Mouse (Mus musculus) kidney, postnatal 0 days (tissue): Measurements from ENCODE around the gene Kif1b. TPM values are rescaled to one million over a fixed set of nuclear protein-coding genes. Genes with fewer than 3 reads are reported as not detected.
A peak's percentile ranks its signal among the peaks of the same experiment; 100 is the strongest.

Source experiments
- ATAC-seq: fragments of 200-750 bp; cut with Nextera tagmentation; replicated peaks from 2 replicates; pipeline ENCODE4 v1.8.0; 2017; ENCODE audit warnings: low read depth, moderate number of reproducible peaks, moderate TSS enrichment, moderate library complexity; ENCODE audit not compliant: low FRiP score
- DNase-seq: peaks from one replicate; pipeline ENCODE4 v3.0.0-alpha.2; 2016; ENCODE audit warnings: low spot score
- H3K27ac ChIP-seq: fragments of 300-500 bp; sonication (generic); 2 replicates; pipeline ENCODE4 v1.5.1; 2014; ENCODE audit warnings: mild to moderate bottlenecking
- H3K27me3 ChIP-seq: fragments of 300-500 bp; sonication (generic); 2 replicates; pipeline ENCODE4 v1.6.1; 2014; ENCODE audit warnings: low read length, mixed read lengths; ENCODE audit not compliant: insufficient read depth
- H3K36me3 ChIP-seq: fragments of 300-500 bp; sonication (generic); 2 replicates; pipeline ENCODE4 v1.6.1; 2014; ENCODE audit warnings: low read length, mixed read lengths; ENCODE audit not compliant: insufficient read depth
- H3K4me1 ChIP-seq: fragments of 300-500 bp; sonication (generic); replicated peaks from 2 replicates; pipeline ENCODE4 v1.6.1; 2014; ENCODE audit warnings: antibody characterized with exemption, low read length, mixed read lengths; ENCODE audit not compliant: insufficient read depth
- H3K4me2 ChIP-seq: fragments of 300-500 bp; sonication (generic); 2 replicates; pipeline ENCODE4 v1.6.1; 2014; ENCODE audit warnings: mild to moderate bottlenecking, low read length, moderate library complexity, mixed read lengths
- H3K4me3 ChIP-seq: fragments of 300-500 bp; sonication (generic); replicated peaks from 2 replicates; pipeline ENCODE4 v1.5.1; 2014; ENCODE audit warnings: low read depth, low read length
- H3K9ac ChIP-seq: fragments of 300-500 bp; sonication (generic); 2 replicates; pipeline ENCODE4 v1.6.1; 2014; ENCODE audit warnings: low read depth, low read length
- H3K9me3 ChIP-seq: fragments of 300-500 bp; sonication (generic); replicated peaks from 2 replicates; pipeline ENCODE4 v1.6.1; 2016; ENCODE audit warnings: low read length, inconsistent platforms, mixed read lengths
- CTCF ChIP-seq: IDR thresholded peaks from 2 replicates; pipeline ENCODE4 v1.5.1; 2016; ENCODE audit warnings: antibody characterized with exemption, low read depth, mild to moderate bottlenecking, moderate library complexity
- WGBS: fragments of 180-500 bp; shearing (Covaris S2); extraction: QIAGEN DNeasy Blood & Tissue Kit; methylation state at CpG from one replicate; pipeline ENCODE4 v1.1.7; 2014; 5-methylcytosine and 5-hydroxymethylcytosine counted together
- polyA plus RNA-seq: library from polyadenylated mRNA; unstranded; fragments of >200 nt; fragmentation: Nextera tagmentation; extraction: Ambion mirVana; gene quantifications from 2 replicates; pipeline ENCODE4 v1.2.1, GENCODE M21; 2015

The Kif1b gene
- polyA plus RNA-seq, 1 experiment from 2014 or later, result 19.9 TPM

DNA sequence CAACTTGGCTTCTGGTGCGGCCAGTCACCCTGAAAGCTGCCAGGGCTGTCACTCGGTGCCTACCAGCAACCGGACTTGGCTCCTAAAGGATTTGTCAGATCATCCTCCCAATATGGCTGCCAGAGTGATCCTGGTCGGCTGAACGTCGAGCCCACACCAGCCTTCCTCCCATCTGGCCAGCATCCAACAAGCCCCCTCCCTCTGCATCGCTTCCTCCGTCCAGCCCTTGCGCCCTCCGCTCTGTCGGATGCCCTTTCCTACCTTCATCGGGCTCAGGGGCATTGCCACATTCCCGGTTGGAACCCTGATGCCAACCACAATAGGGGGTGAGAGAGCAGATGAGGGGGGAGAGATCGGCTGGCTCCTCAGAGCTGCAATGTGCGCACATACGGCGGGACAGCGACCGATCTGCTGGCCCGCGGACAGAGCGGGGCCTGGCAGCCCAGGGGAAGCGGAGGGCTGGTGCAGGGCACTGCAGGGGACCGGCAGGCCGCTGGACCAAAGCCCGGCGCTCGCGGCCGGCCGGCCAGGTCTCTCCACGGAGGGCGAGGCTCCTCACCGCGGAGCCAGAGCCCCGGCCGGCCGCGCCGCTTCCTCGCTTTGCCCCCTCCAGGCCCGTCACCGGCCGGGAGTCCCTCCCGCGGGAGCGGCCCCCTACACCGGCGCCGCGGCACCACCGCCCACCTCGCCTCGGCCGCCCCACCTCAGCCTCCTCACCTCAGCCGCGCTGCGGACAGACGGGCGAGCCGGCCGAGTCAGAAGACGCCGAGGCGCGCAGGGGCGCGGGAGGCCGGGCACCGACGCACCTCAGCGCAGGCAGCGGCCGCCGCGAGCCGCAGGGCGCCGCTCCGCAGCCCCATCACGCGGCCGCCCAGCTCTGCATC, 539 bp downstream of the Kif1b start:
- ATAC-seq (peak; percentile 79), DNase-seq (peak; percentile 72)
- H3K36me3 ChIP-seq, result no peaks in the 10 kb centered on the region
- peak overlapping the region; percentile 82 for H3K4me2 ChIP-seq
- H3K27ac ChIP-seq, result peak overlapping the region; percentile 94
- H3K4me1 ChIP-seq, result no peaks in the 10 kb centered on the region
- no peaks in the 10 kb centered on the region for H3K9me3 ChIP-seq
- peak overlapping the region; percentile 93 for H3K9ac ChIP-seq
- no peak for TF ChIP-seq CTCF
- 0% methylated on average over 53 of the region's 83 CpGs for WGBS
- H3K4me3 ChIP-seq, result peak overlapping the region; percentile 82
- H3K27me3 ChIP-seq, result no peaks in the 10 kb centered on the region

GRCm38 (mm10) chr4:149305761-149306711, 1.5 kb downstream of the Kif1b start:
- H3K9me3 ChIP-seq, result no peaks in the 10 kb centered on the region
- H3K4me3 ChIP-seq, result peak overlapping the region; percentile 82
- peak overlapping the region; percentile 94 for H3K27ac ChIP-seq
- 40% methylated on average over 14 of the region's 14 CpGs for WGBS
- H3K36me3 ChIP-seq, result no peaks in the 10 kb centered on the region
- no peak for ATAC-seq
- H3K27me3 ChIP-seq, result no peaks in the 10 kb centered on the region
- no peak for TF ChIP-seq CTCF
- H3K9ac ChIP-seq, result peak overlapping the region; percentile 93
- H3K4me1 ChIP-seq, result no peaks in the 10 kb centered on the region
- no peak for DNase-seq
- peak overlapping the region; percentile 82 for H3K4me2 ChIP-seq

DNA sequence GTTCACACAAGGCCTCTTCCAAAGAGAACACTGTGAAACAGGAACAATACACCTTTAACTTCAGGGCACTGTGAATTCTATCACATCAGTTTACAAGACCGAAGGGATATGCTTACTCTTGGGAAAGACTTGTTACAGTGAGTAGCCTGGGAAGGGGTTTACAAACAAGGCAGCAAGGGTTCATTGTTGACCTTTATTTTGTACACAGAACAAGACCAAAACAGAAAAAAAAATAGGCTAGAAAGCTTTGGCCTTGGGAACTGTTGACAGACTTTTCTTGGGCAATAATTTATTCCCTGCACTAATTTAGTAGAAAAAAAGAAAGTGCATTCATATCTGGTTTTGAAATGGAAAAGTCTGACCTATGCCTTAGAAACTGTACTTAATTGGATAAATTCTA, 3.0 kb downstream of the Kif1b start:
- Histone ChIP-seq H3K4me2 (no peak overlapping the region), H3K36me3 (no peaks in the 10 kb centered on the region), H3K4me1 (no peaks in the 10 kb centered on the region), H3K9me3 (no peaks in the 10 kb centered on the region), H3K4me3 (no peak overlapping the region), H3K27ac (no peak overlapping the region), H3K27me3 (no peaks in the 10 kb centered on the region), H3K9ac (no peak overlapping the region)
- 83% methylated on average over 1 of the region's 1 CpGs for WGBS
- DNase-seq, result no peak
- TF ChIP-seq CTCF, result no peak
- no peak for ATAC-seq

GRCm38 (mm10) chr4:149303502-149303901, 4.0 kb downstream of the Kif1b start:
- no peak overlapping the region for H3K27ac ChIP-seq
- no peak for ATAC-seq

GRCm38 (mm10) chr4:149302751-149303150, 4.7 kb downstream of the Kif1b start:
- Histone ChIP-seq H3K27ac (no peak overlapping the region), H3K27me3 (no peaks in the 10 kb centered on the region), H3K4me3 (no peak overlapping the region), H3K9me3 (no peaks in the 10 kb centered on the region), H3K4me2 (no peak overlapping the region), H3K9ac (no peak overlapping the region), H3K4me1 (no peaks in the 10 kb centered on the region), H3K36me3 (no peaks in the 10 kb centered on the region)
- TF ChIP-seq CTCF, result no peak
- DNase-seq (no peak), ATAC-seq (no peak)
- WGBS, result 66% methylated on average over 5 of the region's 5 CpGs

More at GRCm38 (mm10) chr4:149303502-149303901, 4.0 kb downstream of the Kif1b start:
- Histone ChIP-seq H3K4me1 (no peaks in the 10 kb centered on the region), H3K36me3 (no peaks in the 10 kb centered on the region), H3K4me2 (no peak overlapping the region), H3K9ac (no peak overlapping the region), H3K9me3 (no peaks in the 10 kb centered on the region), H3K4me3 (no peak overlapping the region), H3K27me3 (no peaks in the 10 kb centered on the region)
- DNase-seq, result no peak
- no peak for TF ChIP-seq CTCF
- WGBS, result 70% methylated on average over 5 of the region's 5 CpGs

- Histone ChIP-seq H3K27ac (no peak overlapping the region), H3K9me3 (no peaks in the 10 kb centered on the region), H3K9ac (no peak overlapping the region), H3K36me3 (no peaks in the 10 kb centered on the region), H3K27me3 (no peaks in the 10 kb centered on the region), H3K4me1 (no peaks in the 10 kb centered on the region), H3K4me2 (no peak overlapping the region), H3K4me3 (no peak overlapping the region)
- no peak for DNase-seq
- WGBS, result 66% methylated on average over 3 of the region's 3 CpGs
- TF ChIP-seq CTCF, result no peak
- ATAC-seq, result no peak
These were observed 5.4 kb downstream of the Kif1b start for GRCm38 (mm10) chr4:149302136-149302535.
